Mouse (Mus musculus): ENCODE results near the gene Arhgap23. TPM values are rescaled to one million over a fixed set of nuclear protein-coding genes. Genes with fewer than 3 reads are reported as not detected.

Arhgap23 gene
- total RNA-seq, 2 experiments from 2014 or later: 84.0 to 91.8 TPM

GRCm38 (mm10) chr11:97536083-97536747, 120.9 kb downstream of the Arhgap23 start:
- DNase-seq (ENCODE audit: extremely low spot score in 1 of 2, low spot score in 2 of 2): no peak
- intact Hi-C loops (cut with DNase I): no loop called here

- no peak for DNase-seq (ENCODE audit: extremely low spot score in 1 of 2, low spot score in 2 of 2)
- intact Hi-C loops (cut with DNase I): no loop called here
Observed at GRCm38 (mm10) chr11:97536835-97537579, 121.7 kb downstream of the Arhgap23 start.

GRCm38 (mm10) chr11:97537580-97538089, 122.3 kb downstream of the Arhgap23 start:
- intact Hi-C loops (cut with DNase I): no loop called here
- no peak for DNase-seq (ENCODE audit: extremely low spot score in 1 of 2, low spot score in 2 of 2)

GRCm38 (mm10) chr11:97539622-97540021, 124.3 kb downstream of the Arhgap23 start:
- intact Hi-C loops (cut with DNase I): no loop called here
- no peak for DNase-seq (ENCODE audit: extremely low spot score in 1 of 2, low spot score in 2 of 2)

- intact Hi-C loops (cut with DNase I): no loop called here
- no peak for DNase-seq (ENCODE audit: extremely low spot score in 1 of 2, low spot score in 2 of 2)
Observed at GRCm38 (mm10) chr11:97540136-97540535, 124.8 kb downstream of the Arhgap23 start.

GRCm38 (mm10) chr11:97540604-97541003, 125.3 kb downstream of the Arhgap23 start:
- DNase-seq (ENCODE audit: extremely low spot score in 1 of 2, low spot score in 2 of 2): peak; percentile 64 to 69
- intact Hi-C loops (cut with DNase I): no loop called here

- no peak for DNase-seq (ENCODE audit: extremely low spot score in 1 of 2, low spot score in 2 of 2)
- intact Hi-C loops (cut with DNase I): no loop called here
Observed at GRCm38 (mm10) chr11:97542171-97543150, 127.1 kb downstream of the Arhgap23 start.

GRCm38 (mm10) chr11:97543181-97543733, 127.9 kb downstream of the Arhgap23 start:
- no peak for DNase-seq (ENCODE audit: extremely low spot score in 1 of 2, low spot score in 2 of 2)
- intact Hi-C loops (cut with DNase I): no loop called here

GRCm38 (mm10) chr11:97543883-97544282, 128.6 kb downstream of the Arhgap23 start:
- DNase-seq (ENCODE audit: extremely low spot score in 1 of 2, low spot score in 2 of 2): no peak
- intact Hi-C loops (cut with DNase I): no loop called here

- intact Hi-C loops (cut with DNase I): no loop called here
- DNase-seq (ENCODE audit: extremely low spot score in 1 of 2, low spot score in 2 of 2): no peak
Observed at GRCm38 (mm10) chr11:97545808-97546560, 130.7 kb downstream of the Arhgap23 start.

GRCm38 (mm10) chr11:97546804-97547411, 131.6 kb downstream of the Arhgap23 start:
- intact Hi-C loops (cut with DNase I): no loop called here
- peak in 1 of 2 experiments; percentile 75 for DNase-seq (ENCODE audit: extremely low spot score in 1 of 2, low spot score in 2 of 2)

GRCm38 (mm10) chr11:97547957-97548706, 132.8 kb downstream of the Arhgap23 start:
- intact Hi-C loops (cut with DNase I): no loop called here
- no peak for DNase-seq (ENCODE audit: extremely low spot score in 1 of 2, low spot score in 2 of 2)

GRCm38 (mm10) chr11:97548757-97549156, 133.4 kb downstream of the Arhgap23 start:
- intact Hi-C loops (cut with DNase I): no loop called here

More at GRCm38 (mm10) chr11:97548757-97549156, 133.4 kb downstream of the Arhgap23 start:
- peak in 1 of 2 experiments; percentile 50 for DNase-seq (ENCODE audit: extremely low spot score in 1 of 2, low spot score in 2 of 2)

Measured in left cerebral cortex, postnatal 10 days (tissue).